8 mouse cellular contexts compared by ENCODE assay signal in the genomic region with DNA sequence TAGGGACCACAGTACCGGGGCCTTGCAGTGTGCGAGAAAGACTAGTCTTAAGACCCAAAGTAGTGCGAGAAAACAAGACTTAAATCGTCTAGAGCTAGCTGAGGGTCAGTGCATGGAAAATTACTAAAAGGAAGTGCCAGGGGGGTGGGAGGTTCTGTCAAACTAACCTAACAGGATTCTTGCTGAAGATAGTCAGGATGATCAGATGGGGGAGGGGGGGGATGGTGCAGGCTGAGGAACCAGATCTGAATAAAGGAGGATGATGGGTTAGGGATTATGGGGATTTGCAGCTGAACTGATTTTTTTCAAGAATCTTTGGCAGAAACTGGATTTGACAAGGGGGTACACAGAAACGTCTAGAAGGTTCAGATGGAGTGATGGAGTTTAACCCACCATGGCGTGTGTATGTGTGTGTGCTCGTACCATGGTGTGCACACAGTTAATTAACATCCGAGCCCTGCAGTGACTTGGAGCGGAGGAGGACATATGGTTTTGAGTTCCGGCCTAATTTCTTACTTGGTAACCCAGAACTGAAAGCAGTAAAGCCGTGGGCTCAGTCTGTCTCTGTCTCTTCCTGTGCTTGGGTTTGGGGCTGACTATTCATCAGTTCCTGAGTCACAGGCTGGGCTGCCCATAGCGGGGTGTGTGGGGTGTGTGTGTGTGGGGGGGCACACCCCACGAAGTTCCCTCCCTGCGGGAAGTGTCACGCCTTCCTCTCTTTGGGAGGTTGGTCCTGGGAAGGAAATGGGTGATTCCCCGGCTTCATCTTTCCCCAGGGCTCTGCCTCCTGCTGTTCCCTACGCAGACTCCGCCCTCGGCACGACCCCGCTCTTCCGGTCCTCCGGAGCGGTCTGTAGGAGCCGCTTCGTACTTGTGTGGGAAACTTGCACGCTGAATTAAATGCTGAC. TPM values are rescaled to one million over a fixed set of nuclear protein-coding genes. Genes with fewer than 3 reads are reported as not detected.
DNase-seq lines count a peak whose midpoint lies in the region; ATAC-seq and TF ChIP-seq lines count a peak whose summit lies in the region.

No protein-coding gene starts in this region.

- DNase-seq in 416B (ENCODE audit: low read depth) (peak; percentile 91), Patski (ENCODE audit: low read depth, low spot score) (no peak)
- DNase-seq in embryonic facial prominence, embryonic 10.5 days (ENCODE audit: low spot score), result peak; percentile 81
- peak; percentile 85 for DNase-seq in heart, adult 8-10 months (ENCODE audit: low spot score)
- peak; percentile 68 for DNase-seq in kidney, adult 18-20 months
- DNase-seq in liver, embryonic 14.5 days (ENCODE audit: low read depth in 3 of 3, low spot score in 3 of 3), result peak in 2 of 3 experiments; percentile 27 to 30
- peak; percentile 83 for DNase-seq in naive thymus-derived CD4-positive, alpha-beta T cell, adult 2 months (ENCODE audit: low read depth)
- peak; percentile 74 for DNase-seq in testis, postnatal 10 days (ENCODE audit: low spot score)

- TF ChIP-seq EP300 in liver, embryonic 14.5 days (IDR thresholded peaks at IDR 0.05; ENCODE audit: low read depth), result no peak

- H3K9ac ChIP-seq in liver, embryonic 14.5 days (replicated peaks), result peak overlapping the region; percentile 58

- H3K4me1 ChIP-seq in embryonic facial prominence, embryonic 10.5 days, result peaks cover 50% of the 10 kb centered on the region
- H3K4me1 ChIP-seq in liver, embryonic 14.5 days (replicated peaks; ENCODE audit: control insufficient read depth in 2 of 2, insufficient read depth in 2 of 2, low read length in 1 of 2), result peaks cover 13 to 27% of the 10 kb centered on the region in 2 experiments

- no peaks in the 10 kb centered on the region for H3K36me3 ChIP-seq in embryonic facial prominence, embryonic 10.5 days (replicated peaks)
- H3K36me3 ChIP-seq in liver, embryonic 14.5 days (replicated peaks; ENCODE audit: control insufficient read depth, insufficient read depth, low read depth), result no peaks in the 10 kb centered on the region

- no peaks in the 10 kb centered on the region for H3K9me3 ChIP-seq in embryonic facial prominence, embryonic 10.5 days
- no peaks in the 10 kb centered on the region for H3K9me3 ChIP-seq in liver, embryonic 14.5 days (ENCODE audit: control insufficient read depth, low read length)

- WGBS in embryonic facial prominence, embryonic 10.5 days, result 12% methylated on average over 27 of the region's 27 CpGs
- WGBS in liver, embryonic 14.5 days (ENCODE audit: insufficient replicate concordance), result 18% methylated on average over 27 of the region's 27 CpGs

- POLR2A ChIA-PET in Patski (lab: Charles Lee), result no interaction called here

- peak; percentile 53 for ATAC-seq in Patski
- peak; percentile 68 for ATAC-seq in liver, embryonic 14.5 days (ENCODE audit: insufficient read depth)

- H3K4me3 ChIP-seq in embryonic facial prominence, embryonic 10.5 days, result peak overlapping the region; percentile 58
- peak overlapping the region; percentile 39 to 58 for H3K4me3 ChIP-seq in liver, embryonic 14.5 days (ENCODE audit: insufficient read depth in 1 of 2, low read depth in 2 of 2, low read length in 2 of 2)

- H3K27ac ChIP-seq in embryonic facial prominence, embryonic 10.5 days (replicated peaks), result peak overlapping the region; percentile 92
- no peak overlapping the region for H3K27ac ChIP-seq in liver, embryonic 14.5 days

- H3K4me2 ChIP-seq in liver, embryonic 14.5 days (ENCODE audit: low read depth), result peak overlapping the region; percentile 64

- no peaks in the 10 kb centered on the region for H3K27me3 ChIP-seq in Patski
- no peaks in the 10 kb centered on the region for H3K27me3 ChIP-seq in embryonic facial prominence, embryonic 10.5 days (replicated peaks; ENCODE audit: low read depth, poor library complexity, severe bottlenecking)
- H3K27me3 ChIP-seq in liver, embryonic 14.5 days (ENCODE audit: control insufficient read depth, insufficient read depth, low read length), result no peaks in the 10 kb centered on the region

- CTCF ChIA-PET in Patski (lab: Charles Lee), result interaction anchor here (1.0 to 2.0 kb wide), 4 partner anchors 9 to 49 kb away, joined by 3 to 6 read pairs (median 4); no protein-coding TSS in a partner anchor

- in situ Hi-C loops in Patski (cut with MboI; ENCODE audit: low pct_unique_long_range_greater_than_20kb), result loop anchor here (25.0 kb wide), 1 partner anchor 565 kb away; no protein-coding TSS in a partner anchor

- no peak for TF ChIP-seq CTCF in Patski (IDR thresholded peaks at IDR 0.05)
- peak; percentile 11; the same call in 1 of the 2 replicates for TF ChIP-seq CTCF in liver, embryonic 14.5 days (IDR thresholded peaks at IDR 0.05; ENCODE audit: low read depth)

RNA-seq across cellular contexts. Expression of gene Capg, which starts 8.2 kb away (rescaled TPM):
- polyA plus RNA-seq in Patski (2021), result 230 TPM
- 14.8 and 16.0 TPM in 2 replicates for polyA plus RNA-seq in embryonic facial prominence, embryonic 10.5 days (2016; fragmentation: Nextera tagmentation; extraction: Ambion mirVana)
- 10 to 100 TPM in 1 of 4 experiments, 1 to 10 TPM in 3; 7.5 to 11.8 (median 9.2) TPM for total RNA-seq in heart, adult 8-10 months (2022)
- 6.6 and 6.7 TPM in 2 replicates for polyA plus RNA-seq in liver, embryonic 14.5 days (2012; rRNA removed)
- 11.9 and 14.8 TPM in 2 replicates for polyA plus RNA-seq in liver, embryonic 14.5 days (2014; fragmentation: Nextera tagmentation; extraction: Ambion mirVana)

RNA-seq across cellular contexts. Expression of gene Sh2d6, which starts 30.9 kb away (rescaled TPM):
- polyA plus RNA-seq in Patski (2021), result 0.26 TPM
- polyA plus RNA-seq in embryonic facial prominence, embryonic 10.5 days (2016; fragmentation: Nextera tagmentation; extraction: Ambion mirVana), result 0.16 and 0.19 TPM in 2 replicates
- total RNA-seq in heart, adult 8-10 months (2022), result not detected
- not detected in 2 replicates for polyA plus RNA-seq in liver, embryonic 14.5 days (2012; rRNA removed)
- polyA plus RNA-seq in liver, embryonic 14.5 days (2014; fragmentation: Nextera tagmentation; extraction: Ambion mirVana), result not detected in 2 replicates

RNA-seq across cellular contexts. Expression of gene Elmod3, which starts 45.8 kb away (rescaled TPM):
- polyA plus RNA-seq in Patski (2021), result 22.4 TPM
- polyA plus RNA-seq in embryonic facial prominence, embryonic 10.5 days (2016; fragmentation: Nextera tagmentation; extraction: Ambion mirVana), result 13.9 and 14.8 TPM in 2 replicates
- 10 to 100 TPM; 12.1 to 16.4 (median 14.5) TPM for total RNA-seq in heart, adult 8-10 months (2022)
- polyA plus RNA-seq in liver, embryonic 14.5 days (2012; rRNA removed), result 2.9 and 3.6 TPM in 2 replicates
- polyA plus RNA-seq in liver, embryonic 14.5 days (2014; fragmentation: Nextera tagmentation; extraction: Ambion mirVana), result 4.9 and 5.2 TPM in 2 replicates

RNA-seq across cellular contexts. Expression of gene Retsat, which starts 45.9 kb away (rescaled TPM):
- 86.5 TPM for polyA plus RNA-seq in Patski (2021)
- polyA plus RNA-seq in embryonic facial prominence, embryonic 10.5 days (2016; fragmentation: Nextera tagmentation; extraction: Ambion mirVana), result 8.6 and 8.9 TPM in 2 replicates
- total RNA-seq in heart, adult 8-10 months (2022), result 100 to 1,000 TPM; 170 to 247 (median 189) TPM
- polyA plus RNA-seq in liver, embryonic 14.5 days (2012; rRNA removed), result 5.1 and 5.3 TPM in 2 replicates
- 11.1 and 13.6 TPM in 2 replicates for polyA plus RNA-seq in liver, embryonic 14.5 days (2014; fragmentation: Nextera tagmentation; extraction: Ambion mirVana)

Comparison
In these comparisons a context has a peak if more than half of its experiments do, and no peak if none do; other contexts are left out.
1. RNA of gene Capg, which starts 8.2 kb away (polyA plus RNA-seq): 230 TPM in Patski (single experiment); 14.8 to 16.0 TPM in embryonic facial prominence, embryonic 10.5 days and 6.6 to 14.8 TPM in liver, embryonic 14.5 days; every median in the first group is over 10 times any median in the second.